Mouse (Mus musculus) limb, embryonic 12.5 days (tissue): ENCODE data around the gene Cphx1. TPM values are rescaled to one million over a fixed set of nuclear protein-coding genes. Genes with fewer than 3 reads are reported as not detected.
A peak's percentile ranks its signal among the peaks of the same experiment; 100 is the strongest.
"Not testable (repeated sequence)": the region's sequence is repeated elsewhere in the genome, so short reads cannot be mapped to it uniquely, and the experiment has no call there.

Experiments
- ATAC-seq: fragments of 200-750 bp; cut with Nextera tagmentation; 2 replicates; pipeline ENCODE4 v1.8.0; 2017; ENCODE audit warnings: low read depth, moderate TSS enrichment; ENCODE audit not compliant: insufficient number of reproducible peaks, insufficient read depth, low FRiP score, low TSS enrichment
- H3K27ac ChIP-seq: fragments of 300-500 bp; sonication (generic); 2 replicates; pipeline ENCODE4 v1.5.1; 2016; ENCODE audit warnings: mild to moderate bottlenecking, moderate library complexity
- H3K27me3 ChIP-seq: fragments of 300-500 bp; sonication (generic); 2 replicates; pipeline ENCODE4 v1.6.1; 2016; ENCODE audit warnings: mild to moderate bottlenecking, moderate library complexity
- H3K36me3 ChIP-seq: fragments of 300-500 bp; sonication (generic); 2 replicates; pipeline ENCODE4 v1.6.1; 2016; ENCODE audit warnings: mild to moderate bottlenecking, moderate library complexity
- H3K4me1 ChIP-seq: fragments of 300-500 bp; sonication (generic); replicated peaks from 2 replicates; pipeline ENCODE4 v1.6.1; 2016
- H3K4me2 ChIP-seq: fragments of 300-500 bp; sonication (generic); 2 replicates; pipeline ENCODE4 v1.6.1; 2016; ENCODE audit warnings: mild to moderate bottlenecking, moderate library complexity
- H3K4me3 ChIP-seq: fragments of 300-500 bp; sonication (generic); replicated peaks from 2 replicates; pipeline ENCODE4 v1.5.1; 2016; ENCODE audit warnings: mild to moderate bottlenecking
- H3K9ac ChIP-seq: fragments of 300-500 bp; sonication (generic); replicated peaks from 2 replicates; pipeline ENCODE4 v1.6.1; 2016; ENCODE audit warnings: mild to moderate bottlenecking, moderate library complexity
- H3K9me3 ChIP-seq: fragments of 300-500 bp; sonication (generic); 2 replicates; pipeline ENCODE4 v1.6.1; 2016; ENCODE audit warnings: mild to moderate bottlenecking, moderate library complexity
- WGBS: fragments of 180-500 bp; shearing (Covaris S2); methylation state at CpG from one replicate; pipeline ENCODE4 v1.1.7; 2016; 5-methylcytosine and 5-hydroxymethylcytosine counted together
- polyA plus RNA-seq: library from polyadenylated mRNA; unstranded; fragments of >200 nt; fragmentation: Nextera tagmentation; extraction: Ambion mirVana; gene quantifications from 2 replicates; pipeline ENCODE4 v1.2.1, GENCODE M21; 2016

Gene Cphx1
- polyA plus RNA-seq, 1 experiment from 2014 or later: not detected

- not testable (repeated sequence) for H3K27me3 ChIP-seq, ATAC-seq, H3K36me3 ChIP-seq, H3K9ac ChIP-seq, H3K4me1 ChIP-seq, H3K27ac ChIP-seq, H3K9me3 ChIP-seq, H3K4me2 ChIP-seq, H3K4me3 ChIP-seq
- no CpG with 5 or more reads among the region's 3 CpGs for WGBS
Observed at GRCm38 (mm10) chr14:25957861-25958260, 19.8 kb downstream of the Cphx1 start.

- H3K9me3 ChIP-seq, H3K9ac ChIP-seq, H3K36me3 ChIP-seq, H3K4me1 ChIP-seq, H3K27me3 ChIP-seq: not testable (repeated sequence)
- Histone ChIP-seq H3K4me2 (peak within 1 kb of the TSS; percentile 44), H3K4me3 (0 out of 2 replicates have a peak within 1 kb of the TSS, but pooled peaks have one; percentile 16), H3K27ac (peak within 1 kb of the TSS; percentile 91)
- ATAC-seq: peak; percentile 89
- WGBS: no CpG with 5 or more reads among the region's 25 CpGs
Observed at GRCm38 (mm10) chr14:25978371-25979241, 40.5 kb downstream of the Cphx1 start, which contains the start of gene Duxbl1. Gene Duxbl1, plus strand, starts transcription at chr14:25978577.

- not testable (repeated sequence) for ATAC-seq, H3K4me1 ChIP-seq, H3K9me3 ChIP-seq, H3K27me3 ChIP-seq, H3K9ac ChIP-seq, H3K36me3 ChIP-seq
- WGBS: 0% methylated on average over 7 of the region's 13 CpGs
- H3K4me3 ChIP-seq: 0 out of 2 replicates have a peak overlapping the region, but pooled peaks have one; percentile 16
- H3K27ac ChIP-seq: peak overlapping the region; percentile 91
- peak overlapping the region; percentile 44 for H3K4me2 ChIP-seq
Observed at GRCm38 (mm10) chr14:25979242-25979941, 41.3 kb downstream of the Cphx1 start.

- 66% methylated on average over 6 of the region's 9 CpGs for WGBS
- not testable (repeated sequence) for H3K27me3 ChIP-seq, H3K4me3 ChIP-seq, ATAC-seq, H3K9me3 ChIP-seq, H3K36me3 ChIP-seq, H3K4me1 ChIP-seq, H3K27ac ChIP-seq, H3K4me2 ChIP-seq, H3K9ac ChIP-seq
Observed at GRCm38 (mm10) chr14:25981880-25982279, 43.8 kb downstream of the Cphx1 start.

Other genes starting within 250 kb of the Cphx1 start
- 29.2 and 32.9 TPM in 2 replicates for gene Ppif, start 244.2 kb upstream of the Cphx1 start, polyA plus RNA-seq
- 28.6 and 32.6 TPM in 2 replicates for gene Zcchc24, start 169.3 kb upstream of the Cphx1 start, polyA plus RNA-seq
- 6.2 and 7.0 TPM in 2 replicates for gene Anxa11, start 96.1 kb upstream of the Cphx1 start, polyA plus RNA-seq
- gene Plac9a, start 35.2 kb upstream of the Cphx1 start, polyA plus RNA-seq: not detected in 2 replicates
- 1.7 and 4.1 TPM in 2 replicates for gene Tmem254a, start 10.6 kb upstream of the Cphx1 start, polyA plus RNA-seq
- gene Duxbl1, start 40.3 kb downstream of the Cphx1 start, polyA plus RNA-seq: 2.7 and 3.3 TPM in 2 replicates
- 1.7 TPM in 1 of 2 replicates, not detected in the other for gene Gm9780, start 104.4 kb downstream of the Cphx1 start, polyA plus RNA-seq
- 21.7 and 22.1 TPM in 2 replicates for gene Tmem254c, start 129.1 kb downstream of the Cphx1 start, polyA plus RNA-seq
- gene Cphx2, start 143.2 kb downstream of the Cphx1 start, polyA plus RNA-seq: not detected in 2 replicates
- gene Cphx3, start 144.0 kb downstream of the Cphx1 start, polyA plus RNA-seq: not detected in 2 replicates
- gene Duxbl2, start 180.0 kb downstream of the Cphx1 start, polyA plus RNA-seq: 3.9 TPM in 1 of 2 replicates, not detected in the other
- gene Plac9b, start 244.2 kb downstream of the Cphx1 start, polyA plus RNA-seq: 2.0 and 3.0 TPM in 2 replicates